Mouse (Mus musculus): ENCODE measurements around the gene St8sia1.

The St8sia1 gene

GRCm38 (mm10) chr6:142979665-142980660, 15.7 kb upstream of the St8sia1 start:
- DNase-seq (ENCODE audit: low read depth in 2 of 2, low spot score in 2 of 2): no peak

DNA sequence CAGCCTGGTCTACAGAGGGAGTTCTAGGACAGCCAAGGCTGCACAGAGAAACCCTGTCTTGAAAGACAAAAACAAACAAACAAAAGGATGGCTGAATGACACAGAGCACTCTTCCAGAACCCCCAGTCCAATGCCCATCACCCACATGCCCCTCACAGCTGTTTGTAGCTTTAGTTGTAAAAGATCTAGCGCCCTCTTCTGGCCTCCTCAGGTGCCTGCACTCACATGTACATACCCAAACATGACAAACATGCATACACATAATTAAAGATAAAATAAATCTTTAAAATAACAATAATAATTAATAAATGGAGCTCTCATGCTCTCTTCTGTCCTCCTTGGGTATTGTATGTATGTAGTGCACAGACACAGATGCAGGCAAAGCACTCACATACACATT, 13.0 kb upstream of the St8sia1 start:
- DNase-seq (ENCODE audit: low read depth in 2 of 2, low spot score in 2 of 2): no peak

DNA sequence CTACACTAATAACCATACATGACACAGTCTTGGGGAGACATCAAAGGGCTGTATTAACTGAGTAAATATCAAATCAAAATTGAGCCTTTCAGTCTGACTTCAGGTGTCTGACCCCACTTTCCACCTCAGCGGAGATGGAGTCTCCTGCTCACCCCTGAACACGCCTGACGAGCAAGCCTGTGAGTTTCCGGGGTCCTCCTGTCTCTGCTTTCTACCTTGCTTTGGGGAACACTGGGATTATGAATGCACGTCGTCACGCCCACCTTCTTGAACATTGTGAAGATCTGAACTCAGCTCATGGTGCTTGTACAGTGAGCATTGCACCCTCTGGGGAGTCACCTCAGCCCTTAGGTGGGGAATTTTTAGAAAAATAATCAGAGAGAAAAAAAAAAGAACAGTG, 9.0 kb upstream of the St8sia1 start:
- no peak for DNase-seq (ENCODE audit: low read depth in 2 of 2, low spot score in 2 of 2)

GRCm38 (mm10) chr6:142972205-142972604, 8.0 kb upstream of the St8sia1 start:
- DNase-seq (ENCODE audit: low read depth in 2 of 2, low spot score in 2 of 2): no peak

- DNase-seq (ENCODE audit: low read depth in 2 of 2, low spot score in 2 of 2): no peak
These were observed 3.2 kb upstream of the St8sia1 start for GRCm38 (mm10) chr6:142967407-142967806.

DNA sequence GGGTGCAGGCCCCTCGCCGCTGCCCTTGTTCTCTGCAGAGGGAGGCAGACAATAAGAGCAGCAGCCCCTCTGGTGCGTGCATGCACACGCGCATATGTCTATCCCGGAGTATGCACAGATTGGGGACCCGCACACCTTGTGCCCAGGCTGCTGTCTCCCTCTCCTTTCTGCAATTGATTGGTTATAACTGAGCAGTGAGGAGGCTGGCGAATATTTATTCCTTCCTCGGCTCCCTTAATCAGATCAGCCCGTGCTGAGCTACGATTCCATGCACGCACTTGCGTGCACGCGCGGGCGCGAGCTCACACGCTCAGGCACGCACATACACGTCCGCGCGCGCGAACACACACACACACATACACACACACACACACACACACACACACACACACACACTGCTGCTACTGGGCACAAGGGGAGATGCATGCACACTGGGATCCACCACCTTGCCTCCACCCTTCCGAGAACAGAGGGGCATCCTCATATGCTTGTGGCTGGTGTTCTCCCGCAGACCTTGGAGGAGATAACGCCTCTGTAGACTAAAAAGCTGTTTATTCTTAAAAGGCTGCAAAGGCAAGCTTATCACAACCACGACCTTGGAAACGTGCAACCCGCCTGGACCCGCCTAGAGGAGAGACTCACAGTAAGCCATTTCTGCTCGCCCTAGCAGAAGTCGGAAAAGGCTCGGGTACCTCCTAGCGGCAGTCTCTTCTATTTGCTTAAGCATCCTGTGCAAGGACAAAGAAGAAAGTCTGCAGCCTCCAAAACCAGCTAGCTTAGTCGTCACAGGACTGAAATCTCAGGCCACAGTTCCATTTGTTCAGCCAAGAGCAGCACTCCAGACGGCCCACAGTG, 506 bp upstream of the St8sia1 start:
- DNase-seq (ENCODE audit: low read depth in 2 of 2, low spot score in 2 of 2): peak; percentile 87 to 88

- DNase-seq (ENCODE audit: low read depth in 2 of 2, low spot score in 2 of 2): no peak
These were observed 674 bp downstream of the St8sia1 start for GRCm38 (mm10) chr6:142963480-142964075.

- no peak for DNase-seq (ENCODE audit: low read depth in 2 of 2, low spot score in 2 of 2)
These were observed 1.4 kb downstream of the St8sia1 start for GRCm38 (mm10) chr6:142962881-142963280.

DNA sequence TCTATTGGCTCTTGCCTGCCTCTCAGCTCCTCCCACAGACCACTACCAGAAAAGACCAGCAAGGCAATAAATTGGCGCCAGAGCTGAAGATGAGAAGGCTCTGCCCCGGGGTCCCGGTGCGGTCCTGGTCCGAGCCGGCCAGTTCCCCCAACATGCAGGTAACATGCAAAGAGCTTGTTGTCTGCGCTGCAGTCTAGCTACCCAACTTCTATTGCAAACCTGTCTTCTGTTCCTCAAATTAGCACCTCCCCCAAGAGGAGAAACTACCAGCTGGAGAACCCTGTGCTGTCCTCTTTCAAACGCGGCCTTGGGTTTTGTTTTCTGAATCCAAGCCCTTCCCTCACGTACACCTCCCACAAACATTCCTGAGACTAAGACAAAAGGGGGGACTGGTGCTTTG, 1.8 kb downstream of the St8sia1 start:
- no peak for DNase-seq (ENCODE audit: low read depth in 2 of 2, low spot score in 2 of 2)

- no peak for DNase-seq (ENCODE audit: low read depth in 2 of 2, low spot score in 2 of 2)
These were observed 2.4 kb downstream of the St8sia1 start for GRCm38 (mm10) chr6:142961721-142962455.

- DNase-seq (ENCODE audit: low read depth in 2 of 2, low spot score in 2 of 2): no peak
These were observed 7.7 kb downstream of the St8sia1 start for GRCm38 (mm10) chr6:142956556-142956955.

DNA sequence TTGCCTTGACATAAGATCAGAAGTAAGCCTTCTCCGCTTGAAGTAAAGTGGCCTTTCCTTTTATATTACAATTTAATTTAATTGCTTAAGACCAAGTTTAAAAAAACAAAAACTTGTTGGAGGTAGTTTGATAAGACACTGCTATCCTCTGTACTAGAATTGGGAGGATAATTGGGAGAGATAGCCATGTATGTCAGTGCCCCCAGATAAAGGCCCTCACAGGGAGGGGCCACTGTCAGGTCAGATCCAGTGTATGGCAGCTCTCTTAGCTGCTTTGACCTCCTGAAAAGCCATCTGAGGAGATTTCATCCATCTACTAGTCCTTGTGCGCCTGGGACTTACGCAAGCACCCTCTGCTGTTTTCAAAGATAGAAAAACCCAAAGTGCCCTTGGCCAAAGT, 9.0 kb downstream of the St8sia1 start:
- DNase-seq (ENCODE audit: low read depth in 2 of 2, low spot score in 2 of 2): no peak

- no peak for DNase-seq (ENCODE audit: low read depth in 2 of 2, low spot score in 2 of 2)
These were observed 11.1 kb downstream of the St8sia1 start for GRCm38 (mm10) chr6:142953189-142953588.

DNA sequence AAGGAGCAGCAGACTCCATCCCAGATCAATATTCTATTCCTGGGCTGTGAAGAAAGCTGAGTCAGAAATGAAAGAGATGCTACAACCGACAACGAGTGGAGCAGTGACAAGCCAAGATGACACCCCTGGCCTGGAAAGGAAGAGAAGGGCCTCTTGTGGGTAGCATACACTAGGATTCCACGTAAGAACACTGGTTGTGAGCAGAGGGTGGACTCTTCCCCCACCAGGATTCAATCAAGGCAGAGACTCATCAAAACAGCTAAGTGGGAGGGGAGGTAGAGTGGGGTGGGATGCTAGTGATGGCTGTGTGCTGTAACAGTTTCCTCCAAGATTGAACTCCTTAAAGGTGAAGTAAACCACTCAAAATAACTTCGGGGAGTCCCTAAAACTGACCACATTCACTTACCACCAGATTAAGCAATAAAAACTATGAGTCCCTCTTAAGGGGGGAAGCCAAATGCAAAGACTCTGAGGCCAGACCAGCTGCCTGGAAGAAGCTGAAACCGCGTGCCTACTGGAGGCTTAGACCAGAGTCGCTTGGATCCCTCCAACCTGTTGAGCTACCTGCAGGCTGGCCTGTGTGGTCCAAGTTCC, 11.8 kb downstream of the St8sia1 start:
- no peak for DNase-seq (ENCODE audit: low read depth in 2 of 2, low spot score in 2 of 2)

DNA sequence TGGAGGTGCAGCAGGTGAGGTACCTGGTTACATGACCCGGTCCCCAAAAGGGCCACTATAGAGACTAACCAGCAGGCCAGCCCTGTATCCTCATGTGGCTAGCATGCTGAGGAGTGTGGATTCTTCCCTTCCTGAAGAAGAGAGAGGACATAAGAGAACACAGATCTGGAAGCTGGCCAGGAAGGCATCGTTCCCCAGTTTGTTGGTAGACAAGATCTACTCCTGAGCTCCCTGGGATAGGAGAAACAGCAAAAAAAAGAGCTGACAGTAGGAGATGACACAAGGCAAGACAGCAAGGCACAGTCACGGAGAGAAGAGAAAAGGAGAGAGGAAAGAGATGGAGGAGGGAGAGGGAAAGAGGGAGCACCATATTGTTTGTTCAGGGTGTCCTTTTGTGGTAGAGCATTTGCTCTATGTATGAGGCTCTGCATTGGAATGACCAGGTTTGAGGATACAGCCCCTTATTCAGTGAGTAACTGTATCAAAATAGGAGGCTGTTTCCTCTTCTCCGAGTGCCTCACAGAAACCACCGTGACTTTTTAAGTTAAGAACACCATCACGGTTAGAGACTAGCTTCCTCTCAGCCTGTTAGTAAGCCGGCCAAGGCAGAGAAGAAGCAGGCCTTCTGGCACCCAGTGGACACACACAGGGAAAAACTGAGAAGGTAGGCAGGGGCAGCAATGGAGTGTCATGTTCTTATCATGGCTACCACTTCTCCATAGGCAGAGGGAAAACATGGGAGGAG, 12.5 kb downstream of the St8sia1 start:
- DNase-seq (ENCODE audit: low read depth in 2 of 2, low spot score in 2 of 2): no peak

GRCm38 (mm10) chr6:142950354-142950753, 13.9 kb downstream of the St8sia1 start:
- no peak for DNase-seq (ENCODE audit: low read depth in 2 of 2, low spot score in 2 of 2)

DNA sequence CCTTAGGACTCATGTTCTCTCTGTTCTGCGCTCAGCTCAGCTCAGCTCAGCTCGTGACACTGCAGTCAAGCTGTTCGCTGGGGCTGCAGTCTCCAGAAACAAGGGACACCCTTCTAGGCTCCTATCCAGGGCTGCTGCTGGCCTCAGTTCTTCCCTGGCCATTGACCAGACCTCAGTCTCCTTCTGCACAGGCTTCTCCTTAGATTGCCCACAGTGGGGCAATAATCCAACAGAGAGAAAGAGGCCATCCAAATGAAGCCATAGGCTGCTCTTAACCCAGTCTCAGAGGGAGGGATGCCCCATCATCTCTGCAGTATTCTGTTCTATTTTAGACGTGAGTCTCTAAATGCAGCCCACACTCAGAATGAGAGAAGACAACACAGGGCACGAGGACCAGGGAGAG, 15.3 kb downstream of the St8sia1 start:
- DNase-seq (ENCODE audit: low read depth in 2 of 2, low spot score in 2 of 2): no peak

DNA sequence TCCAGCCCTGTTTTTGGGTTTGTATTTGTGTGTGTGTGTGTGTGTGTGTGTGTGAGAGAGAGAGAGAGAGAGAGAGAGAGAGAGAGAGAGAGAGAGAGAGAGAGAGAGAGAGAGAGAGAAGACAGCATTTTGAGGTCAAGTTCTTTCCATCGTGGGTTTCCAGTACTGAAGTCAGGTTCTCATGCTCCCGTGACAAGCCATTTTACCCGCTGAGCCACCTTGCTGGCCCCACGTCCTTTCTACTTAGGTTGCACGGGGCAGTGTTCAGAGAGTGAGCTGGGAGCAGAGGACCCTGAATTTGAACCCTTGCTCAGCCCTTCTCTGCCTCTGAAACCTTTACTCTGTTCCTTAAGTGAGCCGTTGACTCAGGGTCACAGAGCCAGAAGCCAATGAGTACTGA, 17.2 kb downstream of the St8sia1 start:
- DNase-seq (ENCODE audit: low read depth in 2 of 2, low spot score in 2 of 2): no peak

DNA sequence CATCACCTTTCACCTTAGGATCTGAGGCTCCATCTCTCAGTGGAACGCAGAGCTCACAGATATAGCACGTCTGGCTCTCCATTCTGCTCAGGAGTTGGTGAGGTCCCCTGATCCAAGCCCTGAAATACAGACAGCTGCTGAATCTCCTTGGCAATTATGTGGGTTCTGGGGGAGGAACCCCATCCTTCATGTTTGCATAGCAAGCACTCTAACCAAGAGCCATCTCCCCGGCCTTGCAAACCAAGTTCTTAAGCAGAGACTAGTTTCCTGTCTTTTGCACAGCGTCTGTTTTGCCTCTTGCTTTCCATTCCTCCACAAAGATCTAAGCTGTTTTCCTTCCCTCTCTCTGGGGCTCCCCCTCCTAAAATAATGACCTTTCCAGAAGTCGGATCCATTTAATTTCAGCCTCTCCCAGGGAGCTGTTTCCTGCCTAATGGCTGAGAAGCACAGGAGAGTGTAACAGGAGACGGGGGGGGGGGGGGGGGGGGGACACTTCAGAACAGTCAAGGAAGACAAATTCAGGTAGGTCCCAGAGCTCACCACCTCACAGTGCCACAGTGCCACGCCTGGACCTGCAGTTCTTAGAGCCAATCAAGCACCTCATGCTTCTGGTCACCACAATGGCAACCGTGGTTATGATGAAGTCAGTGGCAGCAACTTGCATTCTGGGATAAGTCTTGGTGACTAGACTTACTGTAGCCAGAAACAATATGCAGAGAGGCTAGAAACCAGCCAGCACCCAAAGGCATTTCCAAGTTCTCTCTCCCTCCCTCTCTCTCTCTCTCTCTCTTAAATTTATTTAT, 18.0 kb downstream of the St8sia1 start:
- DNase-seq (ENCODE audit: low read depth in 2 of 2, low spot score in 2 of 2): peak in 1 of 2 experiments; percentile 62
